Mouse (Mus musculus) embryonic facial prominence, embryonic 14.5 days (tissue): ENCODE data around the gene Mrps33. TPM values are rescaled to one million over a fixed set of nuclear protein-coding genes. Genes with fewer than 3 reads are reported as not detected.

ENCODE experiments used
- ATAC-seq: fragments of 200-750 bp; cut with Nextera tagmentation; 2 replicates; pipeline ENCODE4 v1.8.0; 2017; ENCODE audit warnings: low read depth, moderate number of reproducible peaks, moderate TSS enrichment
- DNase-seq: peaks from one replicate; pipeline ENCODE4 v3.0.0-alpha.2; 2015; ENCODE audit warnings: low spot score
- H3K27ac ChIP-seq: fragments of 300-500 bp; sonication (generic); replicated peaks from 2 replicates; pipeline ENCODE4 v1.5.1; 2014; ENCODE audit warnings: low read depth, mild to moderate bottlenecking, low read length, moderate library complexity
- H3K27me3 ChIP-seq: fragments of 300-500 bp; sonication (generic); replicated peaks from 2 replicates; pipeline ENCODE4 v1.6.1; 2014; ENCODE audit warnings: low read length; ENCODE audit not compliant: control insufficient read depth, insufficient read depth
- H3K36me3 ChIP-seq: fragments of 300-500 bp; sonication (generic); 2 replicates; pipeline ENCODE4 v1.6.1; 2014; ENCODE audit warnings: low read length, mixed read lengths; ENCODE audit not compliant: control insufficient read depth, insufficient read depth
- H3K4me1 ChIP-seq: fragments of 300-500 bp; sonication (generic); 2 replicates; pipeline ENCODE4 v1.6.1; 2014; ENCODE audit warnings: antibody characterized with exemption, low read length; ENCODE audit not compliant: control insufficient read depth, insufficient read depth
- H3K4me2 ChIP-seq: fragments of 300-500 bp; sonication (generic); 2 replicates; pipeline ENCODE4 v1.6.1; 2014; ENCODE audit warnings: low read depth, mild to moderate bottlenecking, low read length, moderate library complexity, mixed read lengths
- H3K4me3 ChIP-seq: fragments of 300-500 bp; sonication (generic); 2 replicates; pipeline ENCODE4 v1.5.1; 2014; ENCODE audit warnings: low read depth, mild to moderate bottlenecking, low read length
- H3K9ac ChIP-seq: fragments of 300-500 bp; sonication (generic); 2 replicates; pipeline ENCODE4 v1.6.1; 2014; ENCODE audit warnings: low read depth, mild to moderate bottlenecking, low read length, moderate library complexity, mixed read lengths
- H3K9me3 ChIP-seq: fragments of 300-500 bp; sonication (generic); 2 replicates; pipeline ENCODE4 v1.6.1; 2016; ENCODE audit warnings: low read length; ENCODE audit not compliant: control insufficient read depth
- WGBS: fragments of 180-500 bp; shearing (Covaris S2); extraction: QIAGEN DNeasy Blood & Tissue Kit; methylation state at CpG from one replicate; pipeline ENCODE4 v1.1.7; 2014; 5-methylcytosine and 5-hydroxymethylcytosine counted together
- polyA plus RNA-seq: library from polyadenylated mRNA; unstranded; fragments of >200 nt; fragmentation: Nextera tagmentation; extraction: Ambion mirVana; gene quantifications from 2 replicates; pipeline ENCODE4 v1.2.1, GENCODE M21; 2014

The Mrps33 gene
- polyA plus RNA-seq, 1 experiment from 2014 or later = 187 TPM

- ATAC-seq = no peak
Measured at GRCm38 (mm10) chr6:39757229-39757628, 53.6 kb downstream of the Mrps33 start.

More at GRCm38 (mm10) chr6:39757229-39757628, 53.6 kb downstream of the Mrps33 start:
- H3K9me3 ChIP-seq = no peaks in the 10 kb centered on the region
- WGBS = 84% methylated on average over 2 of the region's 2 CpGs
- no peak overlapping the region for H3K4me2 ChIP-seq
- H3K9ac ChIP-seq = no peak overlapping the region
- H3K27ac ChIP-seq = no peak overlapping the region
- no peak for DNase-seq
- no peaks in the 10 kb centered on the region for H3K4me1 ChIP-seq
- H3K27me3 ChIP-seq = no peaks in the 10 kb centered on the region
- H3K36me3 ChIP-seq = no peaks in the 10 kb centered on the region
- H3K4me3 ChIP-seq = no peak overlapping the region

Other genes starting within 250 kb of the Mrps33 start
- 27.3 and 32.8 TPM in 2 replicates for gene Adck2, start 237.1 kb downstream of the Mrps33 start, polyA plus RNA-seq
- not detected in 2 replicates for gene Gm42420, start 225.2 kb downstream of the Mrps33 start, polyA plus RNA-seq
- 343 and 390 TPM in 2 replicates for gene Ndufb2, start 218.4 kb downstream of the Mrps33 start, polyA plus RNA-seq
- 12.8 and 13.5 TPM in 2 replicates for gene Braf, start 85.5 kb downstream of the Mrps33 start, polyA plus RNA-seq
- gene Tmem178b, start 62.3 kb upstream of the Mrps33 start, polyA plus RNA-seq = 2.5 and 2.6 TPM in 2 replicates